Mouse (Mus musculus) layer of hippocampus, postnatal 14 days (tissue): ENCODE data around the gene Gtpbp3. TPM values are rescaled to one million over a fixed set of nuclear protein-coding genes. Genes with fewer than 3 reads are reported as not detected.

Experiments used
- DNase-seq, 2 experiments: peaks; one replicate each; pipeline ENCODE4 v3.0.0; 2021 to 2022; ENCODE audit warnings: low spot score in 2 of 2, mixed read lengths in 1 of 2
- long read RNA-seq, 2 experiments: library from polyadenylated mRNA; stranded (forward); transcript quantifications; one replicate each; pipeline ENCODE4 v2.0.0; 2021
- total RNA-seq, 2 experiments: library from RNA; stranded (reverse); gene quantifications; 2 replicates each; pipeline ENCODE4 v1.2.3; 2021

Gene Gtpbp3
- total RNA-seq: 10 to 100 TPM; 30.6 to 33.3 TPM
- long read RNA-seq, experiment 1, transcript Gtpbp3-201 (9 exons, 2,800 nt): major isoform, 6 of 16 reads
- long read RNA-seq, experiment 1, partial matches to known transcripts: 1 of 16 reads
- long read RNA-seq, experiment 1, other reads (novel, unspliced or antisense): 7 of 16 reads
- long read RNA-seq, experiment 2, partial matches to known transcripts: 4 of 25 reads
- long read RNA-seq, experiment 2, other reads (novel, unspliced or antisense): 12 of 25 reads

- DNase-seq: peak; percentile 74 to 81
These were observed at the start of gene Gtpbp3 for GRCm38 (mm10) chr8:71487691-71488445. Gene Gtpbp3, plus strand, starts transcription at chr8:71488103.

GRCm38 (mm10) chr8:71441404-71441803 is 46.5 kb upstream of the Gtpbp3 start:
- no peak for DNase-seq

DNA sequence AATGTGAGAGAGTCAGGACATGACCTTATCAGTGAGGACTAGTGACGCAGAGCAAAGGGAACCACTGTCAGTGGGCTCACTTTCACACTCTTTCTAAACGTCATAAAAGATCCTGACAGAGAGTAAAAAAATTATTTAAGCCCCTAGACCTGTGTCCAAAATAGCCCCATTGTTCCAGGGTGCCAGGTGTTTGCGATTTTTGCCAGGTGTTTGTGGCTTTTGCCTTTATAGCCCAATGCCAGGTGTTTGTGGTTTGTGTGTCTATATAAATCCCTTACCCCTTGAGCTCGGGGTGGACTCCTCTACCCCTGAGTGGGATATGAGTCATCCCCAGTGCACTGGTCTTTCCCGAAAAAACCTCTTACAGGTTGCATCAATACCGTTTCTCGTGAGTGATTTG is 42.8 kb upstream of the Gtpbp3 start:
- no peak for DNase-seq

DNA sequence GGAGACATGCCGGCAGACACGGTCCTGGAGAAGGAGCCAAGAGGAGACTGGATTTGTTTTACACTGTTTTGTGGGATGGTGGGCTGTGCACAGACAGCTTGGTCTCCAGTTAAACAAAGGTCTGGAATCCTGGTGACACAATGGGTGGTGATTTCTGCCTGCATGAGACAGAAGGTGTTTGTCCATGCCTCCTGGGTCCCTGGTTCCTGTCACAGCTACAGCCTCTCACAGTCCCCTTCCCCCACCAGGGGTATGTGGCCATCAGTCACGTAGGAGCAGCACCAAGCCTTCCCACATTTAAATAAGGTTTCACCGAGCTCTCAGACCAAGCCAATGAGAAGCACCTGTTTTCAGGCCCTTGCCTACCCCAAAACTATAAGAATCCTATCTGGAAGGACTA is 36.6 kb upstream of the Gtpbp3 start:
- DNase-seq: no peak

GRCm38 (mm10) chr8:71451777-71452176 is 36.1 kb upstream of the Gtpbp3 start:
- no peak for DNase-seq

DNA sequence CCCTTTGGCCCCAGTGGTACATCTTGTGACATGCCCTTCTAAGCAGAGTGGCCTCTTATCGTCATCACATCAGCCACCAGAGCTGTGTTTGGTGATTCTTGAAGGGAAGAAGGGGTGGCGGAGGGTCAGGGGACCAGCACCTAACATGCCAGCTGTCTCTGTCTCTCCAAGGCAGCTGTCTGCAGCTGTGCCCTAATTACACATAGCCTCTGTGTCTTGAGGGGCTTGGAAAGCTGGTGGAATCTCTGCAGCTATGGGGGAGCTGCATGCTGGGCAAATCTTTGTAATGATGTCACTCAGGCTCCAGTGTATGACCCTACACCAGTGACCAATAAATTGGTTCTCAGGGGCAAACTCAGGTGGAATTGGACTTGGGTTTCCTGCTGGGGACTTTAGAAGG is 35.2 kb upstream of the Gtpbp3 start:
- DNase-seq: no peak

DNA sequence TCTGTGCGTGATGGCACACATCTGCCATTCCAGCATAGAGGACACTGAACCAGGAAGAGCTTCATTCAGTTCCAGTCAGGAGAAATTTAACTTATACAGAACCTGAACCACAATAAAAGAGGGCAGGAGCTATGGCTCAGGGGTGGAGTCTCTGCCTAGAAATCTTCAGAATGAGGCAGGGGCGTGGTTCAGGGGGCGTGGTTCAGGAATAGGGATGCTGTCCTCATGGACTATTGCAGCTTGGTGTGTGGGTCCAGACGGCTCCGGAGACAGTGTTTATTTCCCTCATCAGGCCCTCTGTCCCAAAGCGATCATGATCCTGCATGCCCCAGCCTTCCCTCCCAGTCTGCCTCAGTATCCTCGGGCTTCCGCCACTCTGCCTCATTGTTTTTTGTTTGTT is 33.2 kb upstream of the Gtpbp3 start:
- no peak for DNase-seq

DNA sequence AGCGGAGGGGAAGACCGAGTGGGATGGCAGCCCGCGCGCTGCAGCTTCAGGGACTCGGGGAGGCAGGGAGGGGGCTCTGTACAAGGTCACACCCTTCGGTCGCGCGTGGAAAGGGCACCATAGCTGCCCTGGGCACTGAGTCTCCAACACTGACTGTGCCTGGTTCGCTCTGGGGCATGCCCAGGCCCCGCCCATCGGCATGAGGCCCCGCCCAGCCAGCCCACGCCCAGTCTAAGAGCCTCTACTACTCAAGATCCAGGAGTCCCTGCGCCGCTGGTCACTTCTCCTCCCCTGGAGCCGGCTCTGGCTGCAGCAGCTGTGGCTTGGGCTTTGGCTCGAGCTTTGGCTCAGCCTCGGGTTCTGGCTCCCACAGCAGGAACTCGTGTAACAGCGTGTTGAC is 31.0 kb upstream of the Gtpbp3 start:
- DNase-seq: no peak

DNA sequence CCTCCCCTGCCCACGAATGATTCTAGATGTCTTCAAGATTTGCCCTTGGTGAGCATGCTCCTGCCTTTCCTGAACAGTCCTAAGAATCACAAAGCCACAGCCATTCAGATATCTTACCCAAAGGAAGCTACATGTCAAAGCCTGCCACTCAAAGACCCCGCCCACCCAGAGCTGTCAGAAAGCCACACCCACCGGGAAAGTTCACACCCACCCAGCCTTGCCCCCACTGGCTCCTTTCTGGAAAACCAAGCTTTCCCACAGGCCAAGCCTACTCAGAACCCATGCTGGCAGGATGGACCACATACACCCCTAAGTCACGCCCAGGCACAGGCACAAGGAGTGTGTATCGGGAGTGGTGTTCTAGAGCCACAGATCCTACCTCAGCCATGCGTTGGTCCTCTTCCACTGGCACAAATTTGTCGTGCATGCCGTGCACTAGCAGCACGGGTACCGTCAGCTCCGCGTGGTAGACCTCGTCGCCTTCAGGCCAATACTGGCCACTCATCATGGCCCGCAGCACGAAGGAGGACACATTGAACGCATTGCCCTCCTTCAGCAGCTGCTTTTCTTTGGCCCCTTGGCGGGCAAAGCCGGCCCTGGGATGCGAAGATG is 30.1 kb upstream of the Gtpbp3 start:
- no peak for DNase-seq

- no peak for DNase-seq
These were observed 27.2 kb upstream of the Gtpbp3 start for GRCm38 (mm10) chr8:71460716-71461115.

DNA sequence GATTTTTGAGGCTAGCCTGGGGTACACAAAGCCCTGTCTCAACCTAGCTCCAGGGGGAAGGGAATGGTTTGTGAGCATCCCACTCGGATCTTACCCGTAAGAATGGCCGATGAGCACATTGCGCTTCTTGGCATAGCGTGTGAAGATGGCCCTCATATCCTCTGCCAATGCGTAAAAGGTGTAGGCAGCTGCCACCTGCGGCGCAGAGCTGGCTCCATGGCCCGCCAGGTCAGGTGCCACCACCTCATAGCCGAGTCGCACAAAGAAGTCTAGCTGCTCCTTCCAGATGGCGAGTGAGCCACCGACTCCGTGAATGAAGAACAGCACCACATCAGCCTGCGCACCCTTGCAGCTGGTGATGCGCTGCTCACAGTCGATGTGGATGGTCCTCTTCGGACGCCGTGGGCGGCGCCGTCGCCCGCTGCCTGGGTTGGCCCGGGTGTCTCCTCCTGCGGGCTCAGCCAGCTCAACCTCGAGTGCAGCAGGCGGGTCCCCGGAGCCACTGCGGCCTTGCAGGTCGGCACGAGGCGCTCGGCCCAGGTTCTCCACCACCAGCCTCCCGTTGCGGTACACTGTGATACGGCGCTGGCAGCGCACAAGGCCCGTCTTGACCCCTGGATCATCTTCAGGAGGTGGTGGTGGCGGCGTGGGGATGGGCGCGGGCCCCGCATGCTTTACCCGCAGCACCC is 26.6 kb upstream of the Gtpbp3 start:
- DNase-seq: no peak

DNA sequence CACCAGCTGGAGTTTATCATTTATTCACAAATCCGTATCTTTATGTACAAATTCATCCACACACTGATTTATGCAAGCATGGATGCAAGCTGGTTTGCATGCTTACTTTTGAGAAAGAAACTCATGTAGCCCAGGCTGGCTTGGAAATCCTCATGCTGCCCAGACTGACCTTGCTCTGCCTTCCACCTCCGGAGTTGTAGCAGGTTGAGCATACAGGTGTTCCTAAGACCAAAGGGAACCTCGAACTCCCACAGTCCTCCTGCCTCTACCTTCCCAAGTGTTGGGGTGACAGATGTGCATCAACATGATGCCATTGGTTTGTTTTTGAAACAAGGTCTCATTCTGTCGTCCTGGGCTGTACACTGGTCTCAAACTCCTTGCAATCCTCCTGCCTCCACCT is 25.7 kb upstream of the Gtpbp3 start:
- DNase-seq: no peak

- DNase-seq: peak; percentile 58 to 68
These were observed 25.1 kb upstream of the Gtpbp3 start for GRCm38 (mm10) chr8:71462786-71463185.

DNA sequence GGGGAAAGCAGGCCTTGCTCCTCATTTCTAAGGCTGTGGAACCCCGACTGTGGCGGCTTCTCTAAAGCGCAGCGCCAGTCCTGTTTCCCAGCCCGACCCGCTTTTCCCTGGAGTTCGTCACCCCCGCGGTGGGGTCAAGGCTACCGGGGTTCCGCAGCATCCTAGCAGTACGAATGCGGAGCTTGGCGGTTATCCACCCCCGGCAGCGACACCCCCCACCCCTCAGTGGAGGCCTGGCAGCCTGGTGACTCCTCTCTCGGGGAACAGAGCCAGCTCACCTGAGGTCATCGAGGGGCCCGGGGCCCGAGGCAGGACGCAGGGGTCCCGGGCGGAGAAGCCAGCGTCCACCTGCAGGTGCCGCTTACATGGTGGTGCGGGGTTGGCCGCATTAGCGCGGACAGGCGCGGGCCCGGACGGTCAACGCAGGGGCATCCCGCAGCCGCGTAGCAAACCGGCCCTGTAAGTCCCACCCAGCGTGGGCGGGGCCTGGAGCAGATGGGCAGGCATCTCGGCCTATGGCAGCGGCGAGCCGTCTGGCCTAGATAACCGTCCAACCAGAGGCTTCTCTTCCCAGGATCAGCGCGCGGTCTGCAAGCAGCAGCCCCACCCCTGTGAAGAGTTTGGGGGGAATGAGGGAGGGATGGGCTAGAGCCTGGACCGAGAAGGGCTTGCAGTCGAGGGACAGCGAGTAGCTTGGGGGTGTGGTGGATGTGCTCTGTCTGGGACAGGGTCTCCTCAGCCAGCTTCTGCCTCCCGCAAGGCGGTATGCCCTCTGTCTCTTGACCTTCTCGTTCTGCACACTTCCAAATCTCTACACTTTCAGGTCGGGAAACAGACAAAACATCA is 24.5 kb upstream of the Gtpbp3 start, which contains the start of gene Abhd8:
Abhd8 (minus strand) TSS at position 468 of the 846 bp plus-strand sequence.
- peak; percentile 98 for DNase-seq

DNA sequence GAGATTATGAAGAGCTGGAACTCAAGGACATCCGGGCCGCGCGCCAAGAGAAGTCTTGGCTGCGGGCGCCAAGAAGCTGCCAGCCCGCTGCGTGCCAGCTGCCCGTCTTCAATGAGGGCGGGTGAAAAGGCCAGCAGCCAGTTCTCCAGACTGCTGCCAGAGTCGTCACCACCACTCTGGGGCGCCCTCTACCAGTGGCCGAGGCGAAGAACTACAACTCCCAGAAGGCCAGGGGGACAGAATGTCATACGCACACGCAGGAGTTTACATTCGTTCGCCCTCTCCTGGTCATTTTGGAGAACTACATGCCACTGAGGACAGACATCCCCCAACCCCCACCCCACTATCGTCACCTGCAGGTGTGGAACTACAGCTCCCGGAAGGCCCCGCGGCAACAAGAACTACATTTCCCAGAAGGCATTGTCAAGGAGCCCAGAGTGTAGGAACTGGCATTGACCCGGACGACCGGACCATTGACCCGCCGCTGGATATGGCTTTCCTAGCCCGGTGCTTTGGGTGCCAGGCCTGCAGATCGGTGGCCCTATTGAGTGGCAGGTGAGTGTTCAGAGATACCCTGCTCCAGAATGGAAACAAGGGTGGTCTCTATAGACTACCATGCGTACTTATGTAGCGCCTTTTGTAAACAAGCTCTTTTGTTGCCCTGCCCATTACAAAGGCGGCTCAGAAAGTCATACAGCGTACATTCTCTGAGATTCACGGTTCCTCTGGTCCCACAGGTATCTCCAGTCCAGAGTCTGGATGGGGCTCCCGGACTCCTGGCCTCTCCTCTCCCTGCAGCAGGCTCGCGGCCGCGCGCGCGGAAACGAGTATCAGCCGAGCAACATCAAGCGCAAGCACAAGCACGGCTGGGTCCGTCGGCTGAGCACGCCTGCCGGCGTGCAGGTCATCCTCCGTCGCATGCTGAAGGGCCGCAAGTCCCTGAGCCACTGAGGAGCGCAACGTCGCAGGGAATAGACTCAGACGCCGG is 23.1 kb upstream of the Gtpbp3 start, which contains the start of gene Mrpl34:
Mrpl34 (plus strand) TSS at position 447 of the 988 bp plus-strand sequence.
- DNase-seq: peak; percentile 100

GRCm38 (mm10) chr8:71465733-71466132 is 22.2 kb upstream of the Gtpbp3 start:
- no peak for DNase-seq

DNA sequence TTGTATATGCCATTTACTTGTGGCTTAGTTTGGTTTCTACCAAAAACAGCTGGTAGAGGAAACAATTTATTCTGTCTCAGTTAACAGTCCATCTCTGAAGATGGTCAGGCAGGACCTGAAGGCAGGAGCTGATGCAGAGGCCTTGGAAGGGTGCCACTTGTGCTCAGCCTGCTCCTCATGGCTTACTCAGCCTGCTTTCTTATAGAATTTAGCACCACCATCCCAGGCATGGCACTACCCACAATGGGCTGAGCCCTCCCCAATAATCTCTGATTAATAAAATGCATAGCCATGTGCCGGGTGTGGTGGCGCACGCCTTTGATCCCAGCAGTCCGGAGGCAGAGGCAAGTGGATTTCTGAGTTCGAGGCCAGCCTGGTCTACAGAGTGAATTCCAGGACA is 21.7 kb upstream of the Gtpbp3 start:
- DNase-seq: no peak

GRCm38 (mm10) chr8:71467201-71467600 is 20.7 kb upstream of the Gtpbp3 start:
- no peak for DNase-seq

DNA sequence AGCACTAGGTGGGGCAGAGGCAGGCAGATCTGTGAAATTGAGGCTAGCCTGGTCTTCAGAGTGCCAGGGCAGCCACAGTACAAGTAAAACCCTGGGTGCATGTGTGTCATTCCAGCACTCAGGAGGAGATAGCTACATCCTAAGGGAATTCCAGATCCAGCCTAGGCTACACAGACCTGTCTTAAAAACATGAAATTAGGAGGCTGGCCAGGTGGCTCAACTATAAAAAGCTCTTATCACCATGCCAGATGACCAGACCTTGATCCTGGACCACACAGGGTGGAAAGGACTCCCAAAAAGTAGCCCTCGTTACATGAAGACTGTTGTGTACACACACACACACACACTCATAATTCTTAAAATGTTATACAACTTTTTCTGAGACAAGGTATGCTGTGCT is 19.9 kb upstream of the Gtpbp3 start:
- no peak for DNase-seq
